Mouse (Mus musculus) myocyte (in vitro differentiated cells): Measurements from ENCODE around the gene Nipsnap2.

Experiments used
- CEBPB ChIP-seq: IDR thresholded peaks from 2 replicates; pipeline ENCODE4 v1.6.1; 2011; ENCODE audit warnings: mild to moderate bottlenecking, moderate library complexity; ENCODE audit not compliant: poor library complexity, insufficient read depth, severe bottlenecking
- MAX ChIP-seq: IDR thresholded peaks from one replicate; pipeline ENCODE4 v1.6.1; 2011; ENCODE audit warnings: low read depth, mild to moderate bottlenecking, control low read depth
- MYOD1 ChIP-seq, 3 experiments: IDR thresholded peaks; one replicate each; pipeline ENCODE4 v1.6.1; 2011; ENCODE audit warnings: control low read depth in 2 of 3, low read depth in 2 of 3, mild to moderate bottlenecking in 2 of 3, moderate library complexity in 1 of 3; ENCODE audit not compliant: insufficient read length in 2 of 3, control insufficient read depth in 1 of 3
- POLR2A ChIP-seq: IDR thresholded peaks from one replicate; pipeline ENCODE4 v1.6.1; 2011; ENCODE audit warnings: low read depth, mild to moderate bottlenecking, control low read depth, moderate library complexity; ENCODE audit not compliant: insufficient read length
- TCF12 ChIP-seq: IDR thresholded peaks from one replicate; pipeline ENCODE4 v1.6.1; 2011; ENCODE audit warnings: mild to moderate bottlenecking, control low read depth; ENCODE audit not compliant: poor library complexity, insufficient read depth, severe bottlenecking

GRCm38 (mm10) chr5:129687621-129688020 is 37.2 kb upstream of the Nipsnap2 start:
- TF ChIP-seq TCF12 = no peak
- no peak for TF ChIP-seq CEBPB
- TF ChIP-seq POLR2A = no peak
- no peak for TF ChIP-seq MAX
- no peak for TF ChIP-seq MYOD1 (IDR thresholded peaks at IDR 0.05; ENCODE audit: control insufficient read depth in 1 of 3, insufficient read length in 2 of 3, low read depth in 2 of 3)
